Mouse (Mus musculus) adrenal gland, adult 8-10 months (tissue): ENCODE data around the gene Rnasel. TPM values are rescaled to one million over a fixed set of nuclear protein-coding genes. Genes with fewer than 3 reads are reported as not detected.
"Not testable (repeated sequence)": the region's sequence is repeated elsewhere in the genome, so short reads cannot be mapped to it uniquely, and the experiment has no call there.

ENCODE experiments used
- DNase-seq: peaks from one replicate; pipeline ENCODE4 v3.0.0; 2022
- total RNA-seq, 4 experiments: library from RNA; stranded (reverse); gene quantifications; 2 replicates each; pipeline ENCODE4 v1.2.4; 2022

Rnasel gene
- total RNA-seq, 4 experiments from 2014 or later = 9.7 to 25.3 (median 16.9) TPM

GRCm38 (mm10) chr1:153737101-153738085, 11.8 kb upstream of the Rnasel start:
- no peak for DNase-seq

DNA sequence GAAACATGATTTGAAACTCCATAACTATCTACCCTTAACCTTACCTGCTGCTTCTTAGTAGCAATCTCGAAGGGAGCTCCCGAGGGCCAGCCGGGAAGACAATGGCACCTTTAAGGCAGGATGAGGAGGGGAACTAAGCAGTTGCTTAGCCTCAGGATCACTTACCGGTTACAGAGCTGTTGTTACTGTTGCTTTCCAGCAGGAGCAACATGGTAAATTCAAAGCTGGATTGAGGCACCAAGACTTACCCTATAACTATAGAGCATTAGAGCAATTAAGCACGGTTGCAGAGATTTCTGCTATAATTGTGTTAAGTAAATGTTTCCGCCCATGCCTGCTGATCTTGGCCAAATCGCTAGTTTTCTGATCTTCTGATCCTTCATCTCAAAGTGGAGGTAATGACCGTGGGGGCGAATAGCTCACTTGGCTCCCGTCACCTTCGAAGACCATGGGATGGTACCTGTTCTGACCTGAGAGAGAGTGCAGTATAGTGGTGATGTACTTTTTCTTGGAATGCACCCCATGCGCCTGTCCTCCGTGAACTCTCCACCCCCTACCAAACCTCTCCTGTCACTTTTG, 9.7 kb upstream of the Rnasel start:
- DNase-seq = no peak

DNA sequence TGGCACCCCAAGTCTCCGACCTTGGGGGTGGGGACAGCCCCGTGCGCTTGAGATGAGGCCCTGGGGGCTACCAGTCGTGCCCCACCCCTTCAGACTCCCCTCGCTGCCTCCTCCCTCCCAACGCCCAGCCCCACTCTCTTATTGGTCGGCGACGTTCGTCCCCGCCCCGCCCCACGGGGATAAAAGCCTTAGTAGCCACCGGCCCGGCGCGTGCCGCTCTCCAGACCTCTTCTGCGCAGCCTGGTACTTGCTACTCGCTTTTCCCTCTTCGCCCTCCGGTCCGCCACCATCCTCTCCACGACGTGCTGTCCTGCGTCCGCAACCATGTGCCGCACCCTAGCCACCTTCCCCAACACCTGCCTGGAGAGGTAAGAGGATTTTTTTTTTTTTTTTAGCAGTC, 9.1 kb upstream of the Rnasel start, which contains the start of gene Rgs16:
Gene Rgs16, plus strand, starts transcription at position 205 of the 400 bp plus-strand sequence.
- DNase-seq = peak; percentile 79

DNA sequence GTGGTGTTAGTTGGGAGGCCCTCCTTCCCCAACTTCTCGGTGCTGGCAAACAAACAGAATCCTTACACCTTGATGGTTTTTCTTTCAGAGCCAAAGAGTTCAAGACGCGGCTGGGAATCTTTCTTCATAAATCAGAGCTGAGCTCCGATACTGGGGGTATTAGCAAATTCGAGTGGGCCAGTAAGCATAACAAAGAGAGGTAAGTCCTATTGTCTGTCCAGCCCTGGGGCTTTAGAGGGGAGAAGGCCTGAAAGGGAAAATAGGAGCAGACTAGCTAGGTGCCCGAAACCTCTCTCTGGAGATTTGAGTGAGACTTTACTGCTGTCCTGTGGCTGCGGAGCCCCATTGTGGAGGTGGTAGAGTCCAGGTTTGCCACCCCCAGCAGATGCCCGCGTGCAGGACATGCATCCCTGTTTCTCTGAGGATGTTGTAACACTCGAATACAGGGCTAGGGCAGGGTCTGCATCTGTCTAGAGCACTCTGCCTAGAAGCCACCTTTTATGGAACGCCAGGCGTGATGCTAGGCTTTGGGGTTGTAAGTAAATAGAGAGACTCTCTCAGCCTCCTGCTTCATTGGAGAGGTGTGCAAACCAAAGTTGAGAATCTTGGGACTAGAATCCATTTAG, 8.3 kb upstream of the Rnasel start:
- DNase-seq = no peak

GRCm38 (mm10) chr1:153741551-153742316, 7.5 kb upstream of the Rnasel start:
- no peak for DNase-seq

DNA sequence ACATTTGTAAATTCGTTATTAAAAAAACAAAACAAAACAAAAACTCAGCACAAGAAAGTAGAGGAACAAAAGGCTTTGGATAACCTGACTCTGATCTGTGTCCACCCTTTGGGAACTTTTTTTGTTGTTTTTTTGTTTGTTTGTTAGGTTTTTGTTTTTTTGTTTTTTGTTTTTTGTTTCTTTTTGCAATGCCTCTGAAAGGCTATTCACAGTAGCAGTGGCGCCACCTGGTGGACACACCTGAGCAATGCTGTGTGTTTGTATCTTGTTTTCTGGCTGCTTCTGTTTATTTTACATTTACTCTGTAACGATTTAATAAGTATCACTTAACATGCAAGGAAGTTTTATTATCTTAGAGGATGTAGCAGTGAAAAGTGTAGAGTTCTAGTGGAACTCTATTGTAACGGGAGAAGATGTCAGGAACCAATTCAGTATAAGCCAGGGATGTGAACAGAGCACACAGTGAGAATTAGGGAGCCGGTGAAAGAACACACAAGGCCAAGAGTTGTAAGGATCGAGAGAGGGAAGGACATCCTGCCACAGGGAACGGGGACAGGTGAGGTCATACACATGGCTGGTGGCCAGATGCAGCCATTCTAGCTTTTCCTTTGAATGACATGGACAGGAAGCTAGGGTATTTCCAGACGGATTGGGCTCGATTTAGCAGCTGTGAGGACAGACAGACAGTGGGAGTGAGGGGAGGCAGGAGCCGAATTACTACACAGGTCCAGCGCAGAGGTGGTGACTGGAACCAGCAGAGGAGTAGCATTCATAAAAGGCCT, 6.7 kb upstream of the Rnasel start:
- peak; percentile 61 for DNase-seq

DNA sequence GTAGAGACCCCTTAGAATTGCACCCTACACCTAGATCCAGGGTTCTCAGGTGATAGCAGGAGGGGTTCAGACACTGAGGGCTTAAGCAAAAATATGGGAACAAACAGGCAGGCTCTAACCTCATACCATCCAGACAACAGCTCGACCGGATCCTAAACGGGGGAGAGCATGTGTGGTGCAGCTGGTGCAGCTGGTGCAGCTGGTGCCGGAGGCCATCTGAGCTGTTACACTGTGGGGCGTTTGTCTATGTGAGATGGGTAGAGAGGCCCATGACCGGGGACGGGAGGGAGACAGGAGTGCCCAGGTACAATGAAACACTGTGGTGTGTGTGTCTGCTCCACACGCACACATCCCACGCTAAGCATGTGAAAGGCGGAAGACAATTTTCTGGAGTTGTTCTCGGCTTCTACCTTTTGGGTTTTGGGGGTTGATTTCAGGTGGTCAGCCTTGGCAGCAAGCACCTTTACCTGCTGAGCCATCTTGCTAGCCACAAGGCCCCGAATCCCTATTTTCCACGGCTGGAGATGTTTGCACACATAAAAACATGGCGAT, 3.0 kb upstream of the Rnasel start:
- no peak for DNase-seq

GRCm38 (mm10) chr1:153746728-153747127, 2.5 kb upstream of the Rnasel start:
- DNase-seq = peak; percentile 49

DNA sequence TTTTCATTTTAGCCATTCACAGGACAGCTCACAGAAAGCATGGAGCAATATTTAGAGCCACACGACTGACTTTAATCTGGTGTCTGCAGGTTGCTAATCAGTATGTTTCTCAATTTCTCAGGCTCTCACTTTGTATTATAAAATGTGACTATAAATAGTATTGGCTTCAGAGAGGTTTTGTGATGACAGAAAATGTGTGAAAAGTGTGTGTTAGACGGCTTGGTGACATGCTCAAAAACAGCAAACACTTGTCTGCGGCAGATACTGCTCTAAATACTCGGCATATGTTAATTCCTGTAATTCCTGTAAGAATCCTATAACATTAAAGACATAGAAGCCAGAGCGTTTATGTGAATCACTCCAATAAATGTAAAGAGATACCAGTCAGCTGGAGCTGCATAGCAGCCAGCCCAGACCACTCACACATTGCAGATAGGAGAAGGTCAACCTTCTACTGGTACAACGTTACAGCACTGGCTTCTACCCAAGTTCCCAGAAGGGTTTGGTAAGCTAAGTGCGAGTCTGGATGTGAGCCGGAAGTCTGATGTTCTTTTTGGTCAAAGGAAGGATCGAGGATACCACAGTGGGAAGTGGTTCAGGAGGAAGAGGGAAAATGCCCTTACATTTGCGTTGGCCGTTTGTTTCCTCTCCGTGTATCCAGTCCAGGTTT, 1.2 kb upstream of the Rnasel start:
- DNase-seq = no peak

- DNase-seq = peak; percentile 58
These were observed 677 bp upstream of the Rnasel start for GRCm38 (mm10) chr1:153748549-153748948.

GRCm38 (mm10) chr1:153750054-153750453, 828 bp downstream of the Rnasel start:
- DNase-seq = no peak

GRCm38 (mm10) chr1:153751763-153752301, 2.6 kb downstream of the Rnasel start:
- DNase-seq = no peak

- DNase-seq = no peak
These were observed 3.3 kb downstream of the Rnasel start for GRCm38 (mm10) chr1:153752521-153752920.

GRCm38 (mm10) chr1:153753725-153754464, 4.7 kb downstream of the Rnasel start:
- DNase-seq = no peak

DNA sequence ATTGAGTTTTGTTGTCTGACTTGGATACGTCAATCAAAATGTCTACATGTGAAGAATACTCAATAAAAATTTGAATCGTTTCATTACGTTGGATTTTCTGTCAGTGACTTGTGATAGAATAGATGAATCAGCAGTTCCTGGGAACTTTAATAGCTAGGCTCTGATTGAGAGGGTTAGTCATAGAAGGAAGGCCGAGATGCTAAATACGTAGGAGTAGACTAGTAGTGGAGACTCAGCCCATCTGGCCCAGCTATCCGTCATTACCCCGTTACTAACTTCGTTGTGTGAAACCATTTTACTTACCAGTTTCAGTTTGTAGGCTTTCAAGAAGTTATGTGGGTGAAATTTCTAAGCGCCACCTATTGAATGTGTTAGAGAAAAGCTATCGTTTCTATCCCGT, 14.9 kb downstream of the Rnasel start:
- DNase-seq = no peak

DNA sequence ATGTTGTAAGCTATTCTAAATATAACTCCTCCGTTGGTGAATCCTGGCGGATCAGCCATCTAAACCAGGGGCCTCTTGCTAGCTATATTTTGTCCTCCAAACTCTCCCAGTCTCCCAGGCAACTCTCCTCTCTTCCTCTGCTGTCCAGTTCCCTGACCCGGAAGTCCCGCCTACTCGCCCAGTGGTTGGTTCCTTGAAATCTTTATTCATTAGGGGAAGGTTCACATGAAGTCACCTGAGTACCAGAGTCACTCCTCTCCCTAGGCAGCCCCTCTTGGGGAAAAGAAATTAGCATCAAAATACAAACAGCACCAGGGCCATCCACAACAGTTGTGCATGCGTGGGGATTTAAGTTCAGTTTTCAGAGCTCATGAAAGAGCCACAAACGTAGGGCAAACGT, 17.1 kb downstream of the Rnasel start:
- no peak for DNase-seq

DNA sequence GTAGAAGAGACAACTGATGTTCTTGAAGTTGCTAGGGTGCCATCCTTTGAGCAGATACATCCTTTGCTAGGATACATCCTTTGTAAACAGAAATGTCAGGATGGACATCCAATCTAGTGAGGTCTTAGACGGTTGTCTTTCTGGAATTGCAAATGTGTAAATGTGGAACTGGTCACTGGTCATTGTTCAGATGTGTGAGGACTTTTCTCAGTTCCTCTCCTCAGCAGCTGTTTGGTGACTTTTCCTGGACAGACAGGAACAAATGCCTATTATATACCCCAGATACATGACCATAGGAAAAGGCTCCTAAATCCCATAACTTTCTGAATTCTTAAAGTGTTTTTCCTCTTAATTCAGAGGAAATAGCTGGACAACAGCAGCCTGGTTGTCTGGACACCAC, 18.1 kb downstream of the Rnasel start:
- no peak for DNase-seq

DNA sequence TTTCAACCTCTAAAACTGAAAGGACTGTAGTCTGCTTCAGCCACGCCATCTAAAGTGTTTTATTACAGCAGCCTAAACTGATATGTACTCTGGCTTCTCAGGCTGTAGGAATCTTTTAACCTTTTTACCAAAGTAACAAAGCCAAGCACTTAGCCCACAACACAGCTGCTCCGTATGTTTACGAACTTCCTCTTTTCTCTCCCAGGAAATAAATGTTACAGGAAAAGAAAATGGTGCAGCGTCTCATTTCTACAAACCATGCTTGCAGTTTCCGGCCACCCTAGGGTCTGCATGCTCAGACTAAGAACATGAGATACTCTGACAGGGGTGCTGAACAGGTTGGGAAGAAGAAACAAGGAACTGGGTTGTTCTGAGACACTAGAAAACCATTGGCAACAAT, 19.2 kb downstream of the Rnasel start:
- no peak for DNase-seq

DNA sequence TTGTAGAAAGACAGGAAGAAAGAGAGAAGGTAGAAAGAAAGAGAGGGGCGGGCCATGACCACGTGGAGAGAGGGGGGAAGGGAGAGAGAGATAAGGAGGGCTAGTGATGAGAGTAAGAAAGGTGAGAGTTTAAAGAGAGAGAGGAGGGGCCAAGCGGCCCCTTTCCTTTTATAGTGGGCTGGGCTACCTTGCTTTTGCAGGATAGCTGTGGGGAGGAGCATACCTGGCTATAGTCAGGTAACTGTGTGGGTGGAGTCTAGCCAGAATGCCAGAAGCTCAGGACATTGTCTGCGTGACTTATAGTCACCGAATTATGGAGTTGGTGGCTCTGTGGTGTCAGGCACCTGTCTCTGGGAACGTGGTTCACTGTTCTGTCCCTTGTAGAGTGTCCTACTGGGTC, 20.3 kb downstream of the Rnasel start:
- DNase-seq = not testable (repeated sequence)
